Mouse (Mus musculus): ENCODE measurements around the gene Axin2. TPM values are rescaled to one million over a fixed set of nuclear protein-coding genes. Genes with fewer than 3 reads are reported as not detected.

Axin2 gene
- polyA plus RNA-seq, 1 experiment from 2014 or later = 5.4 TPM

DNA sequence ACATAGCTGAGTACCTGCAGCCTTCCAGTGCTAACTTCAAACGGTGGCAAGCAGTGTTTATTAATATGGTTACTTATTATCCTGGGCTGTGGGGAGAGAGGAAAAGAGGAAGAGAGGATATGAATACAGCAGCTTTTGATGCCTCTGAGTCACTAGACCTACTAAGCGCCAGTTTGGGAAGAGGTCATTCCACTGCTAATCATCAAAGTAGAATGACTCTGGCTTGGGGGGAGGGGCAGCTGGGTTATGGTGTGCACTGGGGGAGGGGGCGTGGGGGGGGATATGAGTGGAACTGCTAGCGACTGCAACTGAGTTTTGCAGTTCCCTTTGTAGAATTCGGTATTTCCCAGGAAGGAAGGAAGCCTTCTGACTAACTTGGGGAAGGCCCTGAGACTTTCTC lies 4.2 kb downstream of the Axin2 start:
- Histone ChIP-seq H3K9ac (no peak overlapping the region), H3K27me3 (replicated peaks) (no peaks in the 10 kb centered on the region), H3K36me3 (no peaks in the 10 kb centered on the region), H3K4me3 (replicated peaks) (peak overlapping the region; percentile 18), H3K27ac (no peak overlapping the region), H3K4me2 (replicated peaks) (peak overlapping the region; percentile 88), H3K4me1 (replicated peaks) (peaks cover 36% of the 10 kb centered on the region), H3K9me3 (no peaks in the 10 kb centered on the region)
- 25% methylated on average over 5 of the region's 5 CpGs for WGBS
- ATAC-seq = no peak

DNA sequence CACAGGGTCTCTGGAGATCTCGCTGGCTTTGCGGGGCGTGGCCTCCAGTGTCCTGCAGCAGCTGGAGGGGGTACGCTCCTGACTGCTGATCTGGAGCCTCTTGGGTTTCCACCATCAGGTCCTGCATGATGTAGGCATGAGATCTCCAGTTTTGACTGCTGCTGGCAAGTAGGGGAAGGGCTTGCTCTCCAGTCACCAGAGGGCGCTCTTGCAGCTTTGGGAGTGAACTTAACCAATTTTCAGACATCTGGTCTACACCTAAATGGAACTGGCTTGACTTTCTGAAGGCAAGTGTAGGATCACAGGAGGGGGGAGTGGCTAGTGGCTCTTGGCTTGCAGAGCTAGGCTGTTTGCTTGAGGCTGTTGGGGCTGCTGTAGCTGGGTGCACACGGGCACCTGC lies 5.1 kb downstream of the Axin2 start:
- Histone ChIP-seq H3K4me3 (replicated peaks) (peak overlapping the region; percentile 18), H3K4me1 (replicated peaks) (peaks cover 36% of the 10 kb centered on the region), H3K9ac (no peak overlapping the region), H3K4me2 (replicated peaks) (peak overlapping the region; percentile 88), H3K36me3 (no peaks in the 10 kb centered on the region), H3K27ac (no peak overlapping the region), H3K27me3 (replicated peaks) (no peaks in the 10 kb centered on the region), H3K9me3 (no peaks in the 10 kb centered on the region)
- ATAC-seq = no peak
- 28% methylated on average over 6 of the region's 6 CpGs for WGBS

DNA sequence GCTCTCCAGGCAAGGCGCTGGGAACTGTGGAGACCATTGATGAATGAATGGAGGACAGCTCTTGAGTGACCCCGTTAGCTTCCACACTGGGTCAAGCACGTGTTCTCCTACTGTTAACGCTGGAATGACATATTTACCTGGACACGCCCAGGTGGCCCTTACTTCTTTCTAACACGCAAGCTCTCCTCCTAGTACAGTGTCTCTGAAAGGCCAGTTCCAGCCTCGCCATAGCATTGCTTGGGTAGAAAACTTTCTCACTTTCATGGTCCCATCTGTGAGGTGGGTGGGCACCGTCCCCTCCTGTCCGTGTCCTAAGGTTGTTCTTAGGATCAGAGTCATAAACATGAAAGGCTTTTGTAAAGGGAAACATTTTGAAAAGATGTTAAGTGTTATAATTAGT lies 5.7 kb downstream of the Axin2 start:
- H3K36me3 ChIP-seq = peaks cover 2% of the 10 kb centered on the region; the same call in 1 of the 2 replicates
- no peaks in the 10 kb centered on the region for H3K27me3 ChIP-seq (replicated peaks)
- peak overlapping the region; percentile 88 for H3K4me2 ChIP-seq (replicated peaks)
- H3K4me1 ChIP-seq (replicated peaks) = peaks cover 38% of the 10 kb centered on the region
- 69% methylated on average over 9 of the region's 9 CpGs for WGBS
- no peaks in the 10 kb centered on the region for H3K9me3 ChIP-seq
- no peak overlapping the region for H3K27ac ChIP-seq
- no peak overlapping the region for H3K9ac ChIP-seq
- no peak overlapping the region for H3K4me3 ChIP-seq (replicated peaks)
- no peak for ATAC-seq

DNA sequence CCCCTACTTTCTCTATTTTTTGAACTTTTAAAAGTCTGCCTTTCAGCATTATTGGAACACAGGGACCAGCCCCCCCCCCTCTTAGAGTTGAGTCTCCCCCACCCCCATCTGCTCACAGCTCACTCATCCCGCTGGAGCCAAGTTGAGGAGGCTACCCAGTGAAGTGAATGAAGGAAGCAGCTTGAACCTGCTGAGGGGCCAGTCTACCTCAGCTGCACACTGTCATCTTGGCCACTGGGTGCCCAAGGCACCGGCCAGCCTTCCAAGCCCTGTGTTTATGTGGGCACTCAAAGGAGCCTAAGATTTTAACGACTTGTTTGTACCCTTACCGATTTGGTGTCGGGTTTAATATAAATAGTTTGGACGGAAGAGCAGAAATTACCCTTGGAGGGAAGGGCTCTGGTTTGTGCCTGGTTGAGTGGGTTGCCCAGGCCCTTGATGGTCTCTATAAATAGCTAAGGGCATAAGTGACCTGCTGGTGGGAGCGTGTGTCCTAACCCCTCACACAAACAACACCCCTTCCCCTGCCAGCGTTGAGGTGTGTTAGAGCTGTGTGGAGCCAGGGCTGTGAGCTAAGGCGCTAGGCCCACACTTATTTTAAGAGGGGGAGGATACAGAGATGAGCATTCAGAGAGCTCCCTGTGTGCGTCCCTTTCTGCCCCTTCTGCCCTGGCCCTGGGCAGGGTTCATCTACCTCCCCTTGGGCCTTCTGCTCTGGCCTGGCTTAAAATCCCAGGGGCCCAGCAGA lies 6.4 kb downstream of the Axin2 start:
- H3K36me3 ChIP-seq = peaks cover 9% of the 10 kb centered on the region; the same call in 1 of the 2 replicates
- H3K4me2 ChIP-seq (replicated peaks) = no peak overlapping the region; the same call in 1 of the 2 replicates
- H3K4me1 ChIP-seq (replicated peaks) = peaks cover 39% of the 10 kb centered on the region
- WGBS = 61% methylated on average over 10 of the region's 10 CpGs
- H3K9me3 ChIP-seq = no peaks in the 10 kb centered on the region
- no peak overlapping the region for H3K9ac ChIP-seq
- H3K4me3 ChIP-seq (replicated peaks) = no peak overlapping the region
- no peaks in the 10 kb centered on the region for H3K27me3 ChIP-seq (replicated peaks)
- no peak for ATAC-seq
- H3K27ac ChIP-seq = no peak overlapping the region

DNA sequence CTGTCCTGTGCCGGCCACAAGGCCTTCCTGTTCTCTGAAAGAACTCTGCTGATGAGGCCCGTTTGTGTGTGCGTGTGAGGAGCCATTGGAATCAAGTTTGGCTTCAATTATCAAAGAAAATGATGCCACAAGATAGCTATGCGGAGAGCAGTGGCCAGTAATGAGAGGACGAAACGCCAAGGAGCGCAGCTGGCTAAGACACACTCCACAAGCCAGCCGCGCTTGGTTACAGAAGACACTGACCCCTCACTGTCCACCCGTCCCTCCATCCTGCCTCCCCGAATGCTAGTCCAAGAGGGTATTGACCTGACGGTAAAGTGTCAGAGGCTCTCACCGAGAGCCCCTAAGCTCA lies 6.9 kb downstream of the Axin2 start:
- no peak overlapping the region for H3K4me2 ChIP-seq (replicated peaks)
- peaks cover 13% of the 10 kb centered on the region; the same call in 1 of the 2 replicates for H3K36me3 ChIP-seq
- H3K9me3 ChIP-seq = no peaks in the 10 kb centered on the region
- H3K9ac ChIP-seq = no peak overlapping the region
- H3K27me3 ChIP-seq (replicated peaks) = no peaks in the 10 kb centered on the region
- H3K27ac ChIP-seq = no peak overlapping the region
- H3K4me3 ChIP-seq (replicated peaks) = no peak overlapping the region
- peaks cover 39% of the 10 kb centered on the region for H3K4me1 ChIP-seq (replicated peaks)
- ATAC-seq = no peak
- WGBS = 64% methylated on average over 13 of the region's 13 CpGs

DNA sequence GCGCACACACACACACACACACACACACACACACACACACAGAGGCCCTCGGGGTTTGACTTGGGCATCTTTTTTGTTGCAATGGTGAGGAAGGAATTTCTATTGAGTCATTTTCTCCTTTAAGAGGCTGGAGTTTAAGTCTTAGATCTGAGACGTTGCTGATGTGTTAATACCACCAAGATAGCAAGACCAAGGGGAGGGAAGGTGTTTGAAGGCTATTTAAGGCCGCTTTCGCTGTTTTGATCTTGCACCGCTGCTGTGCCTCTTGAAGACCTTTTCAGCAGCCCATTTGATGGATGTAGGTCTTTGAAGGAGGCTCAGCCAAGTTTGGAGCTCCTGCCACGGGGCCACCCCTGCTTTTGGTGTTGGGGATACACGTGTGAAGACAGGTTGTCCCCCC lies 7.9 kb downstream of the Axin2 start:
- Histone ChIP-seq H3K27ac (no peak overlapping the region), H3K9me3 (no peaks in the 10 kb centered on the region), H3K4me1 (replicated peaks) (peaks cover 38% of the 10 kb centered on the region), H3K27me3 (replicated peaks) (no peaks in the 10 kb centered on the region), H3K4me3 (replicated peaks) (no peak overlapping the region), H3K4me2 (replicated peaks) (no peak overlapping the region), H3K36me3 (peaks cover 20% of the 10 kb centered on the region; the same call in 1 of the 2 replicates), H3K9ac (no peak overlapping the region)
- WGBS = 59% methylated on average over 8 of the region's 8 CpGs
- no peak for ATAC-seq

DNA sequence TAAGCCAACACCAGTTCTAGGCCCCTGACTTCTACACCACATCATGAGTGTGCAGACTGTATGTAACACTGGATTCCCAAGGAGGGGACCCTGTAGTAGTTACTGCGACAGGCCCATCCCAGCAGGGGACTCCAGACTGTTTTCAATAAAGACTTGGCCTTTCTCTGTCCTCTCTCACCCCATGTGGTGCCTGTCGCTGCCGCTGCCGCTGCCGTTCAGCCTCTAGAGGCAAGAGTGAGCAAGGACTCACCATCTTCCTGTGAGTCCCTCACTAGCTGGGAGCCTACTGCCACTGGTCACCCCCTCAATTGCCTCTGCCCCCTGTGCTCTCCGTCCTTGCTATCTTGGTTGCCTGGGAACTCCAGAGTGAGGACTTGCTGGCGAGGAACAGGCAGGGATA lies 8.6 kb downstream of the Axin2 start:
- 45% methylated on average over 7 of the region's 7 CpGs for WGBS
- Histone ChIP-seq H3K36me3 (peaks cover 20% of the 10 kb centered on the region; the same call in 1 of the 2 replicates), H3K4me3 (replicated peaks) (no peak overlapping the region), H3K27me3 (replicated peaks) (no peaks in the 10 kb centered on the region), H3K4me2 (replicated peaks) (no peak overlapping the region), H3K9me3 (no peaks in the 10 kb centered on the region), H3K27ac (no peak overlapping the region), H3K9ac (no peak overlapping the region), H3K4me1 (replicated peaks) (peaks cover 32% of the 10 kb centered on the region)
- ATAC-seq = no peak

DNA sequence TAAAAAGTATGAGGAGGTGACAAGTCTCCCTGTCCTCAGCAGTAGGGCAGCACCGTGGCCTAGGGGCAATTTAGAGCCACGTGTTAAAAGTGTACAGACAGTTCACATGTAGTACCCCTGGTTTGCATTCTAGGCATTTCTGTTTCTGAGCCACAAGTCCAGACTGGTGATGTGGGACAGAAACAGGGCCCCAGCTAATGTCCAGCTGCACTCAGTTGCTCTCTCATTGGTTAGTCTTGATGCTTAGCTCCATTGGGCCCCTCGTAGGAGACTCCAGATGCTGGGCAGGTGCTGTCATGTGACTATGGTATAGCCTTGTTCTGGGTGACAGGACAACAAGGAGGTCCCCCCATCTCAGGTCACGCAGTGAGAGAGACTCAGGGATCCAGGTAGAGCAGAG lies 9.0 kb downstream of the Axin2 start:
- ATAC-seq = no peak
- no peaks in the 10 kb centered on the region for H3K27me3 ChIP-seq (replicated peaks)
- no peak overlapping the region for H3K9ac ChIP-seq
- no peak overlapping the region for H3K4me3 ChIP-seq (replicated peaks)
- H3K4me1 ChIP-seq (replicated peaks) = peaks cover 29% of the 10 kb centered on the region
- H3K36me3 ChIP-seq = peaks cover 20% of the 10 kb centered on the region; the same call in 1 of the 2 replicates
- no peak overlapping the region for H3K27ac ChIP-seq
- 60% methylated on average over 4 of the region's 4 CpGs for WGBS
- no peaks in the 10 kb centered on the region for H3K9me3 ChIP-seq
- H3K4me2 ChIP-seq (replicated peaks) = no peak overlapping the region

DNA sequence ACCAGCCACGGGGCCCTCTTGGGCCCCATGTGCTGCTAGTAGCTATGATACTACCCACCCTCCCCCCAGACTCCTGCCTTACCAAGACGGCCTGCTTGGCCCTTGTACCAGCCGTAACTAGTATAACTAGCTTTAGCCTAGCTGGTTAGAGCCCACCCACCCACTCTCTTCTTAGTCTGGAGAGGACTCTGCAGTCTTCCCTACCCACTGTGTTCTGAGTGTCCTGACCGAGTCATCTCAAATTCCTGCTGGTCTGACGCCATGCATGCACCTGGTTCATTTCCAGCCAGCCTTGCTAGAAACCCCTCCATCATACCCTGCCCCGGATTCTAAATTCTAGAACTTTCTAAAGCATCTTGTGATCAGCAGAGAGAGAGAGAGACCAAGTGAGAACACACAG lies 9.6 kb downstream of the Axin2 start:
- ATAC-seq = no peak
- Histone ChIP-seq H3K4me1 (replicated peaks) (peaks cover 27% of the 10 kb centered on the region), H3K9ac (no peak overlapping the region), H3K4me3 (replicated peaks) (no peak overlapping the region), H3K27me3 (replicated peaks) (no peaks in the 10 kb centered on the region), H3K9me3 (no peaks in the 10 kb centered on the region), H3K36me3 (peaks cover 22% of the 10 kb centered on the region; the same call in 1 of the 2 replicates), H3K27ac (no peak overlapping the region), H3K4me2 (replicated peaks) (no peak overlapping the region)
- WGBS = 82% methylated on average over 6 of the region's 6 CpGs

DNA sequence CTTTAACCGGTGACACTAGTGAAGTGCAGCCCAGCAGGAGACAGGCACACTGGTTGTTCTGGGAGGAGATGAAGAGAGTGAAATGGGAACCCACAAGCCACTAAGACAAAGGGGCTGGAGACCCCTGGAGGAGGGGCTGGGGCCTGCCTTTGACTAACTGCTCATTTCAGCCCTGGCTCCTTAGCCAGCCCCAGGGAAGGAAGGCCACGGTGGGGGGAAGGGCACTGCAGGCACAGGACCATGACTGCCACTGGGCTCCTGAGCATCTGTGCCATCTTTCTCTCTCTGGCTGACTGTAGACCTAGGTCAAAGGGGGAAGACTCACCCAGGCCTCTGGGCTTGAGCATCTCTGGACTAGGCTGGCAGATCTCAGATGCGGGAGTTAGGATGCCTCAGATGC lies 10.5 kb downstream of the Axin2 start:
- no peak overlapping the region for H3K27ac ChIP-seq
- no peaks in the 10 kb centered on the region for H3K27me3 ChIP-seq (replicated peaks)
- H3K9me3 ChIP-seq = no peaks in the 10 kb centered on the region
- H3K4me1 ChIP-seq (replicated peaks) = peaks cover 23% of the 10 kb centered on the region
- 65% methylated on average over 2 of the region's 3 CpGs for WGBS
- H3K4me3 ChIP-seq (replicated peaks) = no peak overlapping the region
- H3K36me3 ChIP-seq = peaks cover 26% of the 10 kb centered on the region; the same call in 1 of the 2 replicates
- H3K4me2 ChIP-seq (replicated peaks) = no peak overlapping the region
- no peak for ATAC-seq
- no peak overlapping the region for H3K9ac ChIP-seq

DNA sequence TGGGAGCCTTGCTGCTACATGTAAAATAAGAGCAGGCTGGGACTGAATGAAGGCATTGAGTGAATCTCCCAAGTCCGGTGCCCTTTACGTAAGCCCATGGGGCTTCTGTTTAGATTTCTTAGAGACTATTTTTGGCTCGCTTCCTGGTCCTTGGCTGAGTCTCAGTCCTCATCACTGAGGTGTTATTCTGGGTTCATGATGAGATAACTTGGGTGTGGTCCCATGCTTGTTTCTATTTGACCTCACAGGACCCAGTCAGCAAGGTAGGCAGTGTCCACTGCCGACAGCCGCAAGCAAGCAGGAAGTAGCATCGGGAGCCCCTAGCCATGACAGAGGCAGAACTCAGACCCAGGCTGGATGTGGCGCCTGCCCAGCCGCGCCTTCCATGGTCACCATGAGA lies 13.7 kb downstream of the Axin2 start:
- Histone ChIP-seq H3K4me1 (replicated peaks) (peaks cover 17% of the 10 kb centered on the region), H3K9me3 (no peaks in the 10 kb centered on the region)

DNA sequence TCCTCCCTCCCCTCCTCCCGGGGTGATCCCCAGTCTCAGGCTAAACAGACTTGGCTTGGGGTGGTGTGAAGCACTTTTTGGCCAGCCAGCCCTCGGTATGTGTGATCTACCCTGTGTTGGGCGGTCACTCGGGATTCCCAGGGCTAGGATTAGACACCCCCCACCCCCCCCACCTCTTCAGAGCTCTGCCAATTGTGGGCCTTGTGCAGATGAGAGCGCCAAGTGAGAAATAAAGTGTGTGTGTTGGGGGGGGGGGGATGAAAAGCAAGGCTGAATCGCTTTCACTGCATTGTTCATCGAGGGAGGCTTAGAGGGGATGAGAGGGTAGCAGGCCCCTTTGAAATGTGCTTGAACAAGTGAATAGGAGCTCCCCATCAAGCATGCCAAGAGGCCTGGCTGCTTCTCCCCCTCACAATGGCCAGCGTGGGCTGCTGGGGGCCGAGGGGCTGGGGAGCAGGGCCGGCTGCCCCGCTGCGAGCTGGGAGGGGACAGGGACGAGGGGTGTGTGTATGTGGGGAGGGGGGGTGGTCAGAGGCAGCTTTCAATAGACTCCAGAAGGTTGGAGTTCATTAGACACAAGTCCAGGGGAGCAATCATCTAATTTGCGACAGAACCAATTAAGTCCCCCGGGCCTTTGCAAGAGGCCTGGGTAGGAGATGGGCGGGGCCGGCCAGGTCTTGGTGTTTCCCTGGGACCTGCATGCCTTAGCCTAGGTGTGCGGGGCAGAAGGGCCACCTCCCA lies 15.1 kb downstream of the Axin2 start:
- Histone ChIP-seq H3K27ac (no peak overlapping the region), H3K27me3 (replicated peaks) (no peaks in the 10 kb centered on the region), H3K9ac (no peak overlapping the region), H3K4me1 (replicated peaks) (peaks cover 17% of the 10 kb centered on the region), H3K4me2 (replicated peaks) (no peak overlapping the region), H3K9me3 (no peaks in the 10 kb centered on the region), H3K36me3 (peaks cover 28% of the 10 kb centered on the region; the same call in 1 of the 2 replicates), H3K4me3 (replicated peaks) (no peak overlapping the region)
- WGBS = 70% methylated on average over 18 of the region's 18 CpGs
- peak; percentile 56 for ATAC-seq

More for the DNA sequence above, 13.7 kb downstream of the Axin2 start:
- no peaks in the 10 kb centered on the region for H3K27me3 ChIP-seq (replicated peaks)
- no peak overlapping the region for H3K4me2 ChIP-seq (replicated peaks)
- ATAC-seq = no peak
- WGBS = 70% methylated on average over 9 of the region's 9 CpGs
- H3K36me3 ChIP-seq = peaks cover 26% of the 10 kb centered on the region; the same call in 1 of the 2 replicates
- H3K4me3 ChIP-seq (replicated peaks) = no peak overlapping the region
- H3K9ac ChIP-seq = no peak overlapping the region
- no peak overlapping the region for H3K27ac ChIP-seq

Data from intestine, embryonic 15.5 days (tissue).